Mouse (Mus musculus) brain, embryonic 14.5 days (tissue): ENCODE data around the gene Masp1. TPM values are rescaled to one million over a fixed set of nuclear protein-coding genes. Genes with fewer than 3 reads are reported as not detected.
A peak's percentile ranks its signal among the peaks of the same experiment; 100 is the strongest.

ENCODE experiments used
- DNase-seq: peaks from one replicate; pipeline ENCODE4 v3.0.0-alpha.2; 2011; ENCODE audit warnings: low read depth
- CTCF ChIP-seq: fragments of 200-500 bp; IDR thresholded peaks from 2 replicates; pipeline ENCODE4 v1.5.1; 2012; ENCODE audit warnings: inconsistent platforms, mild to moderate bottlenecking, moderate library complexity, borderline replicate concordance; ENCODE audit not compliant: insufficient read depth, insufficient read length; ENCODE audit errors: extremely low read depth
- POLR2A ChIP-seq: fragments of 200-500 bp; IDR thresholded peaks from 2 replicates; pipeline ENCODE4 v1.6.1; 2012; ENCODE audit warnings: mild to moderate bottlenecking, inconsistent platforms, borderline replicate concordance; ENCODE audit not compliant: poor library complexity, insufficient read depth, insufficient read length, severe bottlenecking; ENCODE audit errors: extremely low read depth
- polyA plus RNA-seq: library from polyadenylated mRNA; depleted of rRNA; stranded (reverse); fragments of >200 nt; gene quantifications from 2 replicates; pipeline ENCODE4 v1.2.3, GENCODE M21; 2012; rRNA removed

Gene Masp1
- polyA plus RNA-seq, 1 experiment, result 49.5 TPM

DNA sequence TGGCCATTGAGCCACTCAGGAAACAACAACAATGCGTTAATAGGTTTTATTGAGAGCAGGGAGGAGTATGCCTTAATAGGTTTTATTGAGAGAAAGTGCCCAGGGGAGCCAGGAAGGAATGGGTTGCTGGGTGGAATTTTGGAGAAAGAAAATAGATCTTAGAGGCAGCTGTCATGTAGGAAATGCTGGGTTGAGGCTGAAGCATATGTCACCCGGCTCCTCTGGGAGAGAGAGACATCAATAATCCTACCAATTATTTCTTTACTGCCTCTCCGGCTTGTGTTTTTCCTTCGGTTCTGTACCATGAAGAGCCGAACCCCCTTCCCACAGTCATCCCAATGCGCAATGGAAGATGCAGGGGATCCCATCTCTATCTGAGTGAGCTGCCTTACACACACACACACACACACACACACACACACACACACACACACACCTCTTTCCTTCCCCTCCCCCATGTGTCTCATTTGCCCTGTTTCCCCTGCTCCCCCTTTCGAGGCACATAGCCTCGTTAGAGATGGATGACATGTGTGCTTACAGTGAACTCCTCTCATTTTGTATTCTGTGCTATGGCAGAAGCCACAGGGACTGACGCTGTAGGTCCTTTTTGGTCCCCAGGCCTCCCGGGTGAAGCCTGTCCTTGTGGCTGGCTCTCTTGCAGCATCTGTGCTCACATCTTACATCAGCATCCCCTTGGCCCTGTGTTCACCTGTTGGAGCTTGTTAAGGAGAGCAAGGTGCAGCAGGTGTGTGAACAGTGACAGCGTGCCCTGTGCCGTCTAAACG lies 103.0 kb downstream of the Masp1 start:
- TF ChIP-seq CTCF (no peak), POLR2A (no peak)
- peak; percentile 25 for DNase-seq

DNA sequence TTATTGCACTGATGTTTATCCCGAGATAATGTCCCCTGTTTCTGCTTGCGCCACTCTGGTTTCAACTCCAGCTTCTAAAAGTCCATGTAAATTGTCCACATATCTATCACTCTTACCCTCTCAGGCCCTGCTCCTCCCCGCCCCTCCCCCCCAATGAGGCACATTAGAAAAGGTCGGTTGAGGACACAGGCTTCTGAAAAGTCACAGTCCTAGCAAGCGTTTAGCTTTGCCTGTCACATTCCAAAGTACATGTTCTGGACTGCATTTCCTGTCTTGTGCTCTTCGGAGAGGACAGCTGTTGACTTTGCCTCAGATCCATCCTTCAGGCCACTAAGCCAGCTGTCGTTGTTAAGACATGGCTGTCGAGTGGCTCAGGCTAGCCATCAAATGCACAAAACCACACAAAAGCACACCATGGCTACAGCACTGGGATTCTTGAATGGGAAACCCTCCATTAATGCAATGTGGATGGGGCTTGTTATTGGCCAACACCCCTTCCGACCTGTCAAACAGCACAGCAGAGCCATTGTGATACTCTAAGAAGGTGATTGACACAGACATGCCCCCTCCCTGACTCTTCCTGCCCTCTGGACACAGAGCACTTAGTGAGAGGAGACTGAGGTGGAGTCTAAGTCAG lies 103.8 kb downstream of the Masp1 start:
- DNase-seq, result peak; percentile 7
- TF ChIP-seq CTCF, result no peak
- TF ChIP-seq POLR2A, result no peak

DNA sequence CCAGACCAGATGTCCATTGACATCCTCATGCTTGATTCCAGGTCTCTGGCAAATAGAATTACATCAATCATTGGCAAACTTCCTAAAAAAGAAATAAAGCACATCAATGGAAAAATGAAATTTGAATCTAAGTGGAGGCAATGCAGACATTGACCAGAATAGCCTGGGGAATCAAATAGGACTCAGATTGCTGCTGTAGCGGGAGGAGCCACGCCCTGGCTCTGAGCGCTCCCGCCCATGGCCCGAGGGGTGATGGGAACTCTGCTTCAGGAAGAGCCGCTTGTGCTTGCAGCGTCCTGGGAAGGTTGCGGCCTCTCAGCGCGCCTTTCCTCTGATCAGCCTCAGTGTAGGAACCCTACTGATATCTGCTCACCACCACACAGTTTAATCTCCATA lies 104.4 kb downstream of the Masp1 start:
- TF ChIP-seq POLR2A, result no peak
- no peak for TF ChIP-seq CTCF
- peak; percentile 16 for DNase-seq

DNA sequence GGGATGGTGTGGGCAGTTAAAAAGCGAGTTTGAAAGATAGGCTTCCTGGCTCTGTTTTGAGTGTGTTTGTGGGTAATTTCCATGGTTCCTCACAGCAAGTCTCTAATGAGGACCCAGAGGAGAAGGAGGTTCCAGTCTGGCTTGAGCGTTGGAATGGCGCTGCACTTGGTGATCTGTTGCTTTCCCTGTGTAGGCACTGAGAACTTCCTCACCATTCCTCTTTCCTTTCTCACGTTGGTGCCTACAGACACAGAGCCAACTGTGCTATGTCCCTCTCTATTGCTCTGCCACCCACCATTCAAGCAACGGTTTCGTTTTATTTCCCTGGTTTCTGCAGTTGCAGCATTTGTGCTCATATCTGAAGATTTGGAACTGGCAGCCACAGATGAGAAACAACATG lies 107.7 kb downstream of the Masp1 start:
- no peak for DNase-seq
- TF ChIP-seq CTCF (no peak), POLR2A (no peak)

DNA sequence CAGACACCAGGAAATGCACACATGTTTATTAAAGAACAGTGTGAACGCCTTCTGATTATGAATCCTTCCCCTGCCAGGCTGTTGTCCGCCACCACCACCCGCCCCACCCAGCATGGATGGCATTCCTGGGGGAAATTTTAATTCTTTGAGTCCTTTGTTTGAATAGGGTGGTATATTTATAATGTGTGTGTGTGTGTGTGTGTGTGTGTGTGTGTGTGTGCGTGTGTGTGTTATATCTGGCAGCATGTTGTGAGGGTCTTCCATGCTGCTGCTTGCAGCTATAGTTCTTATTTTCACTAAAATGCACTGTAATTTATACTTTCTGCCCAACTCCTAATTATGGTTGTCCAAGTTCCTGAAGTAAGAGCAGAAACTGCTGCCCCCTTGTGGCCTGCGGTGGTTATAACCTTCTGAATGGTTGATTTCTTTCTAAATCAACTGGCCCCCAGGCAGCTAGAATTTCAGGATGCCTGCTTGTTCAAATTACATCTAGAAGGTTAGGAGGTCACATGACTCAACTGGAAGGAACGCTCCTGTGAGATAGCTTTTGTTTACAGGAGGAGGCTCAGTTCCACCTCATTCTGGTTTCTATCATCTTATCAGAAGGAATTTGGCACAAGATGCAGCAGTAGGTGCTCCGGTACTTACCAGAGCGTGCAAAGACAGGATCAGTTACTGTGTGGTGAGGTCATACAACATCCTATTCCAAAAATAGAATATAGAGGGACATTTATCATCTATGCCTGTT lies 117.4 kb downstream of the Masp1 start:
- TF ChIP-seq POLR2A (no peak), CTCF (peak; percentile 78; the same call in 1 of the 2 replicates)
- peak; percentile 84 for DNase-seq

DNA sequence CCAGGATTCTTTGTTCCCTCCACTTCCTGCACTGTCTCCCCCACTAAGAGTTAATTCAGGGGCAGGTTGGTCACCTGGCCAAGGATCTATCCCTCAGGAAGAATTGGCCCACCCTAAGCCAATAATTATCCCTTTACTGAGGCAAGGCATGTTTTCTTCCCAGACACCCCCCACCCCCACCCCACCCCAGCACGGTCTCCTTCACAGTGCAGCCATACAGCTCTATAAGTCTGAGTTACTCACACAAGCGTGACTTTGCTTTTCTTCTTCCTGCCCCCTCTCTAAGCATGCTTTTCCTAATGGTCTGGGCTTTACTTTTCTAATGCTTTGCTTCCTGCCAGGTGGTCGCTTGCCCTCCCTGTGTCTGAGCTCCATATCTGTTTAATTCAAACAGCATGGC lies 118.7 kb downstream of the Masp1 start:
- TF ChIP-seq POLR2A (no peak), CTCF (no peak)
- no peak for DNase-seq

DNA sequence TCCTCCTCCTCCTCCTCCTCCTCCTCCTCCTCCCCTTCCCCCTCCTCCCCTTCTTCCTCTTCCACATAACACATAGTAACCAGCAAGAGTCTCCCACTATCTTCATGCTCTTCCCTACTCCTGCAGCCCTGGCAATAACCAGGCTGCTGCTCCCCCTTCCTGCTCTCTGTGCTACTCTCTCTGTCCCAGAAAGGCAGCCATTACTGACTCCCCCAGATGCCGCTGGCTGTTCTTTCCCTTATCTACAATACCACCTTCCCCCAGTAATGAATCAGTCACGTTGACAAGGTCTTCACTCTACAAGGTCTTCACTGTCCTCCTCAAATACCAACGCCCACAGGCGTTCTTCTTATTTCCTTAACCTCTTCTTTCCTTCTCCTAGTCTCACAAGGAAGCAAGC lies 119.2 kb downstream of the Masp1 start:
- TF ChIP-seq CTCF, result no peak
- no peak for TF ChIP-seq POLR2A
- no peak for DNase-seq

Other genes with a start within 250 kb of the Masp1 start
- gene Rtp1, start 91.7 kb downstream of the Masp1 start, polyA plus RNA-seq, result 0.10 TPM in 2 replicates
- 2.7 and 3.8 TPM in 2 replicates for gene Rtp4, start 524 bp downstream of the Masp1 start, polyA plus RNA-seq